Mouse (Mus musculus) embryonic fibroblast, embryonic 13.5 days (primary cell): ENCODE data around the gene Sdf4.

Experiments
- CTCF ChIP-seq: IDR thresholded peaks from 2 replicates; pipeline ENCODE4 v1.5.1; 2011; ENCODE audit warnings: mild to moderate bottlenecking, control low read depth, low read length, moderate library complexity, borderline replicate concordance; ENCODE audit not compliant: insufficient read depth
- POLR2A ChIP-seq: IDR thresholded peaks from 2 replicates; pipeline ENCODE4 v1.6.1; 2011; ENCODE audit warnings: low read depth, mild to moderate bottlenecking, control low read depth, low read length, moderate library complexity

GRCm38 (mm10) chr4:155943049-155943452 lies 49.6 kb upstream of the Sdf4 start:
- TF ChIP-seq CTCF (no peak), POLR2A (no peak)
